Mouse (Mus musculus): ENCODE results near the gene Il12rb2.

- TF ChIP-seq CTCF (IDR thresholded peaks at IDR 0.05; ENCODE audit: low read depth, low read length): no peak
- no peak for TF ChIP-seq POLR2AphosphoS5 (IDR thresholded peaks at IDR 0.05; ENCODE audit: insufficient replicate concordance, low read depth, low read length)
- no peak for TF ChIP-seq GATA1 (IDR thresholded peaks at IDR 0.05; ENCODE audit: borderline replicate concordance, low read length)
- no peak for TF ChIP-seq TAL1 (conservative IDR thresholded peaks at IDR 0.05; ENCODE audit: low read depth, low read length)
- TF ChIP-seq GATA2 (IDR thresholded peaks at IDR 0.05; ENCODE audit: borderline replicate concordance, low read depth, low read length): no peak
Measured at GRCm38 (mm10) chr6:67416557-67416956, 40.6 kb upstream of the Il12rb2 start.

Measured in G1E (cell line).